Mouse (Mus musculus) heart, adult 2 months (tissue): Measurements from ENCODE around the gene Gm45716.
A peak's percentile ranks its signal among the peaks of the same experiment; 100 is the strongest.

Experiments
- CTCF ChIP-seq: fragments of 200-600 bp; IDR thresholded peaks from 2 replicates; pipeline ENCODE4 v1.8.1; 2022; ENCODE audit warnings: antibody characterized with exemption, mild to moderate bottlenecking, moderate library complexity
- POLR2A ChIP-seq: fragments of 200-500 bp; IDR thresholded peaks from 2 replicates; pipeline ENCODE4 v1.6.1; 2011; ENCODE audit warnings: mild to moderate bottlenecking, low read depth, low read length, control low read depth; ENCODE audit not compliant: insufficient read depth

DNA sequence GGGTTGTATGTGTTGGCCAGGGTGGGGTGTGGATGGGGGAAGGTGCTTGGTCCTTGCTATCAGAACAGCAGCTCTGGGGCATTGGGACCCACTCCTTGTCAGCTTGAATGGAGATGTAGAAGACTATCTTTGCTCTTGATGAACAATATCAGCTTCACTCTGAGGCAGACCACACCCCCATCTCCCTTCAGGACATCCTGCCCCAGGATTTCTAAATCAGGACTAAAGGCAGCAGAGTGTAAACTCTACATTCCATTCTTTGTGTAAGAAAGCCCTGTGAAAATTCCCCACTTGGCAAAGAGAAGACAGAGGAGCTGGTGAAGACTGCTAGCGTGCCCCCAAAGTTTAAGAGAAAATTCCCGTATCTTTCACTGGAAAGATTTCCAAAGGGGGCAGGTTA, 43.2 kb downstream of the Gm45716 start:
- TF ChIP-seq POLR2A, result peak; percentile 46; the same call in 1 of the 2 replicates
- no peak for TF ChIP-seq CTCF
